Mouse (Mus musculus) stomach, postnatal 0 days (tissue): Measurements from ENCODE around the gene Cse1l. TPM values are rescaled to one million over a fixed set of nuclear protein-coding genes. Genes with fewer than 3 reads are reported as not detected.
A peak's percentile ranks its signal among the peaks of the same experiment; 100 is the strongest.

Source experiments
- ATAC-seq: fragments of 200-750 bp; cut with Nextera tagmentation; 2 replicates; pipeline ENCODE4 v1.8.0; 2017; ENCODE audit not compliant: low FRiP score, low TSS enrichment
- DNase-seq: peaks from one replicate; pipeline ENCODE4 v3.0.0-alpha.2; 2016; ENCODE audit warnings: low spot score
- H3K27ac ChIP-seq: fragments of 300-500 bp; sonication (generic); replicated peaks from 2 replicates; pipeline ENCODE4 v1.5.1; 2014; ENCODE audit warnings: mild to moderate bottlenecking, control low read depth
- H3K27me3 ChIP-seq: fragments of 300-500 bp; sonication (generic); 2 replicates; pipeline ENCODE4 v1.6.1; 2014; ENCODE audit warnings: low read length; ENCODE audit not compliant: control insufficient read depth, insufficient read depth
- H3K36me3 ChIP-seq: fragments of 300-500 bp; sonication (generic); 2 replicates; pipeline ENCODE4 v1.6.1; 2014; ENCODE audit warnings: low read length, mixed read lengths; ENCODE audit not compliant: control insufficient read depth, insufficient read depth
- H3K4me1 ChIP-seq: fragments of 300-500 bp; sonication (generic); replicated peaks from 2 replicates; pipeline ENCODE4 v1.6.1; 2014; ENCODE audit warnings: antibody characterized with exemption; ENCODE audit not compliant: control insufficient read depth, insufficient read depth
- H3K4me2 ChIP-seq: fragments of 300-500 bp; sonication (generic); replicated peaks from 2 replicates; pipeline ENCODE4 v1.6.1; 2014; ENCODE audit warnings: low read depth, mild to moderate bottlenecking, control low read depth, moderate library complexity
- H3K4me3 ChIP-seq: fragments of 300-500 bp; sonication (generic); 2 replicates; pipeline ENCODE4 v1.5.1; 2014; ENCODE audit warnings: low read depth, low read length, control low read depth
- H3K9ac ChIP-seq: fragments of 300-500 bp; sonication (generic); 2 replicates; pipeline ENCODE4 v1.6.1; 2014; ENCODE audit warnings: mild to moderate bottlenecking, low read length, control low read depth, mixed read lengths
- H3K9me3 ChIP-seq: fragments of 300-500 bp; sonication (generic); 2 replicates; pipeline ENCODE4 v1.6.1; 2016; ENCODE audit warnings: low read length; ENCODE audit not compliant: control insufficient read depth
- CTCF ChIP-seq: IDR thresholded peaks from 2 replicates; pipeline ENCODE4 v1.5.1; 2016; ENCODE audit warnings: antibody characterized with exemption, low read depth, mild to moderate bottlenecking, moderate library complexity
- EP300 ChIP-seq: optimal IDR thresholded peaks from 2 replicates; pipeline ENCODE3; 2016; ENCODE audit warnings: antibody characterized with exemption
- WGBS: fragments of 180-500 bp; shearing (Covaris S2); extraction: QIAGEN DNeasy Blood & Tissue Kit; methylation state at CpG from one replicate; pipeline ENCODE4 v1.1.7; 2014; 5-methylcytosine and 5-hydroxymethylcytosine counted together
- polyA plus RNA-seq: library from polyadenylated mRNA; unstranded; fragments of >200 nt; fragmentation: Nextera tagmentation; extraction: Ambion mirVana; gene quantifications from 2 replicates; pipeline ENCODE4 v1.2.1, GENCODE M21; 2015

The Cse1l gene
- polyA plus RNA-seq, 1 experiment from 2014 or later: 29.3 TPM

DNA sequence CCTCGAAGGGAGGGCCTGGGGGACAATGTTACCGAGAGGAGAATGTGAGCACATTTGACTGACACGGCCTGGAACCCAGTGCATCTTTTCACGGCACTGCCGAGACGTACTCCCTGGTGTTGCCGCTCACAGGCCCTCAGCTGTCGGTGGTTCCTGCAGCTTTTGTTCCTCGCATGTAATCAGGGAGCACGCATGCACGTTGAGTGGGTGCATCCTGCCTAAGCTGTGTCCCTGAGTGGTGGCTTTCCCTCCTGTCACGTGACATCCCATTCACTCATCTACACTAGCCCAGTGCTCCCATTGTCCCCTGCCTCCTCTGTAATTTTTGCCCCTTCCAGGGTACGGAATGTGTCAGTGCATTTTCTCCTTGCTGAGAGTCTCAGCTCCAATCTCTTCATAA, 9.5 kb upstream of the Cse1l start:
- WGBS: 80% methylated on average over 13 of the region's 13 CpGs
- no peaks in the 10 kb centered on the region for H3K27me3 ChIP-seq
- H3K9ac ChIP-seq: no peak overlapping the region
- H3K4me2 ChIP-seq: no peak overlapping the region
- DNase-seq: no peak
- H3K36me3 ChIP-seq: peaks cover 13% of the 10 kb centered on the region
- TF ChIP-seq EP300: no peak
- no peak for TF ChIP-seq CTCF
- H3K27ac ChIP-seq: no peak overlapping the region
- no peak for ATAC-seq
- H3K4me3 ChIP-seq: no peak overlapping the region
- H3K4me1 ChIP-seq: no peaks in the 10 kb centered on the region
- no peaks in the 10 kb centered on the region for H3K9me3 ChIP-seq

DNA sequence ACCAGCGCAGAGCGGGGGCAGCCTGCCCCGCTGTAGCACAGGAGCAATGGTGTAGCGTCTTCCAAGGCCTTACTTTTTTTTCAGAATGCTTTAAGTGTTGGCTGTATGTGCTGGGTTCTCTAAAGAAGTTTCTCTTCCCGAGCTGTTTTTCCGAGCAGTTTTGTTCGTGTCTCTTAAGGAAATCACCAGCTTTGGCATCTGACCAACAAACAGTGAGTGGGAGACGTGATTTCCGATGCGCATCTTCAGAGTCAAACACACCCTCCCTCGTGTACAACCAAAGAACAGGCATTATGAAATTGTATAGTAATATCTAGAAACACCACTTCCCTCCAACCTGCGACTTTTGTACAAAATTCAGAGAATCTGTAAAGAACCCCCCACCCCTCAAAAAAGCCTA, 8.9 kb upstream of the Cse1l start:
- ATAC-seq (no peak), DNase-seq (no peak)
- TF ChIP-seq CTCF (no peak), EP300 (no peak)
- H3K9ac ChIP-seq: no peak overlapping the region
- H3K4me3 ChIP-seq: no peak overlapping the region
- H3K9me3 ChIP-seq: no peaks in the 10 kb centered on the region
- no peaks in the 10 kb centered on the region for H3K4me1 ChIP-seq
- no peak overlapping the region for H3K4me2 ChIP-seq
- H3K27ac ChIP-seq: no peak overlapping the region
- 83% methylated on average over 12 of the region's 12 CpGs for WGBS
- no peaks in the 10 kb centered on the region for H3K27me3 ChIP-seq
- peaks cover 11% of the 10 kb centered on the region for H3K36me3 ChIP-seq

- WGBS: 73% methylated on average over 2 of the region's 2 CpGs
- TF ChIP-seq CTCF: no peak
- no peak for TF ChIP-seq EP300
- Histone ChIP-seq H3K9ac (no peak overlapping the region), H3K4me1 (no peaks in the 10 kb centered on the region), H3K36me3 (peaks cover 6% of the 10 kb centered on the region; the same call in 1 of the 2 replicates), H3K27me3 (no peaks in the 10 kb centered on the region), H3K27ac (no peak overlapping the region), H3K4me2 (no peak overlapping the region), H3K9me3 (no peaks in the 10 kb centered on the region), H3K4me3 (no peak overlapping the region)
- peak; percentile 26; the same call in 1 of the 2 replicates for ATAC-seq
- peak; percentile 20 for DNase-seq
These were observed 6.7 kb upstream of the Cse1l start for GRCm38 (mm10) chr2:166899161-166899560.

DNA sequence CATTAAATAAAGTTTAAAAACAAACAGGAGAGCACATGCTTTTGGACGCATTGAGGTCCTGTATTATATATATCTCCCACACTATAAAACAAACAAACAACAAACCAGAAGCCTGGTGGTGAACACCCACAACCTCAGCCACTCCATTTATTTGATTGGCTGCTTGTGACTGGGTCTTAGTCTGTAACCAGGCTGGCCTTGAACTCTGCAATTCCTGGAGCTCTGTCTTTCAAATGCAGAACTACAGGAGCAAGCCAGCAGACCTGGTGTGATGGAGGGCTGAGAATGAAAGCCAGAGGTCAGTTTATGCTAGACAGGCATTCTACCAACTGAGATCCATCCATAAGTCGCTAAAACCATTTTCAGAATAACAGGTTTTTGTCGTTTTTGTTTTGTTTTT, 6.1 kb upstream of the Cse1l start:
- no peak overlapping the region for H3K9ac ChIP-seq
- DNase-seq (no peak), ATAC-seq (no peak)
- no peaks in the 10 kb centered on the region for H3K27me3 ChIP-seq
- TF ChIP-seq EP300 (no peak), CTCF (no peak)
- no peaks in the 10 kb centered on the region for H3K9me3 ChIP-seq
- no peak overlapping the region for H3K4me2 ChIP-seq
- H3K36me3 ChIP-seq: 0 out of 2 replicates have a peak, but pooled peaks cover 2% of the 10 kb centered on the region
- WGBS: 69% methylated on average over 3 of the region's 3 CpGs
- no peak overlapping the region for H3K27ac ChIP-seq
- no peak overlapping the region for H3K4me3 ChIP-seq
- H3K4me1 ChIP-seq: no peaks in the 10 kb centered on the region

- H3K27ac ChIP-seq: no peak overlapping the region
- H3K4me3 ChIP-seq: no peak overlapping the region
- no peaks in the 10 kb centered on the region for H3K27me3 ChIP-seq
- 90% methylated on average over 8 of the region's 8 CpGs for WGBS
- H3K4me1 ChIP-seq: no peaks in the 10 kb centered on the region
- no peaks in the 10 kb centered on the region for H3K9me3 ChIP-seq
- 0 out of 2 replicates have a peak, but pooled peaks cover 2% of the 10 kb centered on the region for H3K36me3 ChIP-seq
- no peak overlapping the region for H3K9ac ChIP-seq
- TF ChIP-seq EP300 (no peak), CTCF (no peak)
- DNase-seq (no peak), ATAC-seq (no peak)
- no peak overlapping the region for H3K4me2 ChIP-seq
These were observed 4.9 kb upstream of the Cse1l start for GRCm38 (mm10) chr2:166900792-166901505.

- no peaks in the 10 kb centered on the region for H3K4me1 ChIP-seq
- no peak overlapping the region for H3K4me3 ChIP-seq
- ATAC-seq (no peak), DNase-seq (no peak)
- 89% methylated on average over 6 of the region's 6 CpGs for WGBS
- H3K36me3 ChIP-seq: no peaks in the 10 kb centered on the region
- H3K9ac ChIP-seq: no peak overlapping the region
- H3K27me3 ChIP-seq: no peaks in the 10 kb centered on the region
- no peak overlapping the region for H3K27ac ChIP-seq
- no peak overlapping the region for H3K4me2 ChIP-seq
- no peaks in the 10 kb centered on the region for H3K9me3 ChIP-seq
- TF ChIP-seq CTCF (0 out of 2 replicates have a peak, but pooled peaks have one; percentile 34), EP300 (no peak)
These were observed 2.0 kb upstream of the Cse1l start for GRCm38 (mm10) chr2:166903719-166904282.
